Mouse (Mus musculus): ENCODE measurements around the gene Gm21083.
"Not testable (repeated sequence)": the region's sequence is repeated elsewhere in the genome, so short reads cannot be mapped to it uniquely, and the experiment has no call there.

Gene Gm21083

GRCm38 (mm10) chr5:15602424-15602947 lies 25.4 kb downstream of the Gm21083 start:
- H3K36me3 ChIP-seq (ENCODE audit: control insufficient read depth, insufficient read depth, low read length, poor library complexity, severe bottlenecking); H3K27me3 ChIP-seq (ENCODE audit: control insufficient read depth, insufficient read depth, low read length, poor library complexity, severe bottlenecking); DNase-seq (ENCODE audit: low read depth, low spot score): not testable (repeated sequence)

- not testable (repeated sequence) for DNase-seq (ENCODE audit: low read depth, low spot score); H3K36me3 ChIP-seq (ENCODE audit: control insufficient read depth, insufficient read depth, low read length, poor library complexity, severe bottlenecking); H3K27me3 ChIP-seq (ENCODE audit: control insufficient read depth, insufficient read depth, low read length, poor library complexity, severe bottlenecking)
Observed at GRCm38 (mm10) chr5:15603008-15603407, 25.9 kb downstream of the Gm21083 start.

GRCm38 (mm10) chr5:15603585-15603984 lies 26.5 kb downstream of the Gm21083 start:
- H3K27me3 ChIP-seq (ENCODE audit: control insufficient read depth, insufficient read depth, low read length, poor library complexity, severe bottlenecking); DNase-seq (ENCODE audit: low read depth, low spot score); H3K36me3 ChIP-seq (ENCODE audit: control insufficient read depth, insufficient read depth, low read length, poor library complexity, severe bottlenecking): not testable (repeated sequence)

- not testable (repeated sequence) for DNase-seq (ENCODE audit: low read depth, low spot score); H3K27me3 ChIP-seq (ENCODE audit: control insufficient read depth, insufficient read depth, low read length, poor library complexity, severe bottlenecking); H3K36me3 ChIP-seq (ENCODE audit: control insufficient read depth, insufficient read depth, low read length, poor library complexity, severe bottlenecking)
Observed at GRCm38 (mm10) chr5:15606677-15607076, 29.5 kb downstream of the Gm21083 start.

- H3K36me3 ChIP-seq (ENCODE audit: control insufficient read depth, insufficient read depth, low read length, poor library complexity, severe bottlenecking); DNase-seq (ENCODE audit: low read depth, low spot score); H3K27me3 ChIP-seq (ENCODE audit: control insufficient read depth, insufficient read depth, low read length, poor library complexity, severe bottlenecking): not testable (repeated sequence)
Observed at GRCm38 (mm10) chr5:15610695-15611094, 33.6 kb downstream of the Gm21083 start.

GRCm38 (mm10) chr5:15616195-15616594 lies 39.1 kb downstream of the Gm21083 start:
- not testable (repeated sequence) for DNase-seq (ENCODE audit: low read depth, low spot score); H3K36me3 ChIP-seq (ENCODE audit: control insufficient read depth, insufficient read depth, low read length, poor library complexity, severe bottlenecking); H3K27me3 ChIP-seq (ENCODE audit: control insufficient read depth, insufficient read depth, low read length, poor library complexity, severe bottlenecking)

- not testable (repeated sequence) for DNase-seq (ENCODE audit: low read depth, low spot score); H3K36me3 ChIP-seq (ENCODE audit: control insufficient read depth, insufficient read depth, low read length, poor library complexity, severe bottlenecking); H3K27me3 ChIP-seq (ENCODE audit: control insufficient read depth, insufficient read depth, low read length, poor library complexity, severe bottlenecking)
Observed at GRCm38 (mm10) chr5:15618764-15619163, 41.6 kb downstream of the Gm21083 start, which contains the start of gene Speer4d. TSS of gene Speer4d (plus strand) at chr5:15619064.

- DNase-seq (ENCODE audit: low read depth, low spot score); H3K36me3 ChIP-seq (ENCODE audit: control insufficient read depth, insufficient read depth, low read length, poor library complexity, severe bottlenecking); H3K27me3 ChIP-seq (ENCODE audit: control insufficient read depth, insufficient read depth, low read length, poor library complexity, severe bottlenecking): not testable (repeated sequence)
Observed at GRCm38 (mm10) chr5:15628136-15628535, 51.0 kb downstream of the Gm21083 start.

GRCm38 (mm10) chr5:15630068-15630467 lies 52.9 kb downstream of the Gm21083 start:
- H3K36me3 ChIP-seq (ENCODE audit: control insufficient read depth, insufficient read depth, low read length, poor library complexity, severe bottlenecking); H3K27me3 ChIP-seq (ENCODE audit: control insufficient read depth, insufficient read depth, low read length, poor library complexity, severe bottlenecking); DNase-seq (ENCODE audit: low read depth, low spot score): not testable (repeated sequence)

All from splenic B cell, adult 2 months (primary cell).